Mouse (Mus musculus) megakaryocyte, embryonic 14.5 days (primary cell): ENCODE measurements around the gene Lsm8. TPM values are rescaled to one million over a fixed set of nuclear protein-coding genes. Genes with fewer than 3 reads are reported as not detected.

Source experiments
- H3K27me3 ChIP-seq: replicated peaks from 2 replicates; pipeline ENCODE3; 2012; ENCODE audit warnings: inconsistent platforms
- H3K36me3 ChIP-seq: replicated peaks from 2 replicates; pipeline ENCODE3; 2012; ENCODE audit warnings: low read length, inconsistent platforms, mixed read lengths
- H3K4me1 ChIP-seq: 2 replicates; pipeline ENCODE4 v1.6.1; 2012; ENCODE audit warnings: inconsistent platforms
- H3K4me3 ChIP-seq: replicated peaks from 2 replicates; pipeline ENCODE3; 2012; ENCODE audit warnings: moderate library complexity, mild to moderate bottlenecking, inconsistent platforms
- H3K9me3 ChIP-seq: 2 replicates; pipeline ENCODE4 v1.6.1; 2012; ENCODE audit warnings: inconsistent platforms
- FLI1 ChIP-seq: IDR thresholded peaks from 2 replicates; pipeline ENCODE4 v1.6.1; 2012; ENCODE audit warnings: low read length, inconsistent platforms, mixed read lengths
- GATA1 ChIP-seq: IDR thresholded peaks from 3 replicates; pipeline ENCODE4 v1.6.1; 2012; ENCODE audit warnings: mixed read lengths, low read length, inconsistent platforms, borderline replicate concordance
- polyA plus RNA-seq: library from polyadenylated mRNA; stranded (reverse); fragments of >175 nt; gene quantifications from 2 replicates; pipeline ENCODE4 v1.2.3, GENCODE M21; 2012; ENCODE audit warnings: low replicate concordance; ENCODE audit not compliant: insufficient read depth

The Lsm8 gene
- polyA plus RNA-seq, 1 experiment, result 17.0 TPM

DNA sequence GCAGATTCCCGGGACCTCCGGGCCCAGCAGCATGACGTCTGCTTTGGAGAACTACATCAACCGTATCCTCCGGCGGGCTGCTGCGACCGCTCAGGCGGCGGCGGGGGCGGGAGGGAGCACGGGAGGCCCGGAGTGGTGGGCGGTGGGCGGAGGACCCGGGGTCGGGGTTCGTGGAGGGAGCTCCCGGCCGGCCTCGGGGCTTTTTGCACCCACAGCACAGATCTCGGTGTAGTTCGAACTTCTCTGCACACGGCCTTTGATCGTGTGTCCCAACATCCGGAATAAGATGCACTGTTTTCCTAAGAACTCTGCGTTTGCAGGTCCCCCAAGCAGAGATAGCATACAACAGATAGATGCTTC, 303 bp downstream of the Lsm8 start:
- no peak for TF ChIP-seq GATA1
- no peak for TF ChIP-seq FLI1
- no peaks in the 10 kb centered on the region for H3K27me3 ChIP-seq

DNA sequence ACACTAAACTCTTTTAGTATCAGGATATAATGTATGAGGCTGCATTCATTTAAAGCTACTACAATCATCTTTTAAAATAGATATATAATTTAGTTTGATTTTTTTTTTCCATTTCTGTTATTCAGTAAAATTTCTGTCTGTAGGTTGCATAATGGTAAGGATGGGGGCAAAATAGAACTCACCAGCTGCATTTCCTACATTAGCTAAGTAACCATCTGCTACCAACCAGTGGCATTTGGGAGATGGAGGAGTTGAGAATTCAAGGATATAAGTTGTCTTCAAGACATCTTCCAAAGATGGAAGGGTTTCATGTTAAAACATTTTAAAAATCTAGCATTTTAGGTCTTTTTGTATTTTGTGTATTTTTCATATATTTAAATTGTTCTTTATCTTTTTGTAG, 6.9 kb downstream of the Lsm8 start:
- Histone ChIP-seq H3K9me3 (no peaks in the 10 kb centered on the region), H3K27me3 (no peaks in the 10 kb centered on the region), H3K4me1 (peaks cover 4% of the 10 kb centered on the region; the same call in 1 of the 2 replicates), H3K36me3 (peaks cover 79% of the 10 kb centered on the region), H3K4me3 (no peak overlapping the region)
- TF ChIP-seq GATA1, result no peak
- no peak for TF ChIP-seq FLI1

More for the DNA sequence above, 303 bp downstream of the Lsm8 start:
- H3K4me3 ChIP-seq, result peak overlapping the region; percentile 93
- no peaks in the 10 kb centered on the region for H3K9me3 ChIP-seq
- H3K4me1 ChIP-seq, result peaks cover 11% of the 10 kb centered on the region
- peaks cover 31% of the 10 kb centered on the region for H3K36me3 ChIP-seq

GRCm38 (mm10) chr6:18856487-18857078, 8.2 kb downstream of the Lsm8 start:
- Histone ChIP-seq H3K4me1 (peaks cover 6% of the 10 kb centered on the region; the same call in 1 of the 2 replicates), H3K27me3 (no peaks in the 10 kb centered on the region), H3K4me3 (no peak overlapping the region), H3K9me3 (0 out of 2 replicates have a peak, but pooled peaks cover 4% of the 10 kb centered on the region), H3K36me3 (peaks cover 70% of the 10 kb centered on the region)
- TF ChIP-seq FLI1 (no peak), GATA1 (no peak)

DNA sequence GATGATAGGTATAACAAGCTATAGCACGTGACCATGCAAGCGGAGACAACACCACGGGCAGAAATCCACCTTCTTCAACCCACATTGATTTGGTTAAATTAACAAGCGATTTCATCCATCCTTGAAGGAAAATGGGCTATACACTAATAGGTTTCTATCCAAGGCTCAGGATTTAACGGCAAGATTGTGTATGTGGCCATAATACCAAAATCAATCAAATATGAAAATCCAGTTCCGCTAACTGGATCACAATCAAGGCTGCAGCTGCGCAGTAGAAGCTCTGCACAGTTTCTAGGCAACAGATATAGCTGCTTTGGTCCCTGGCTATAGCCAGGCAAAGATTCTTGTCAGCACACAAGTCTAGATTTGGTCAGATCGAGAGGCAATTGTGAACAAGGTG, 17.6 kb downstream of the Lsm8 start, which contains the start of gene Ankrd7:
TSS of gene Ankrd7 (plus strand) at position 301 of the 400 bp plus-strand sequence.
- Histone ChIP-seq H3K9me3 (peaks cover 14% of the 10 kb centered on the region; the same call in 1 of the 2 replicates), H3K36me3 (no peaks in the 10 kb centered on the region), H3K4me1 (peaks cover 4% of the 10 kb centered on the region; the same call in 1 of the 2 replicates), H3K4me3 (no peak within 1 kb of the TSS), H3K27me3 (no peaks in the 10 kb centered on the region)
- TF ChIP-seq GATA1, result no peak
- TF ChIP-seq FLI1, result no peak

DNA sequence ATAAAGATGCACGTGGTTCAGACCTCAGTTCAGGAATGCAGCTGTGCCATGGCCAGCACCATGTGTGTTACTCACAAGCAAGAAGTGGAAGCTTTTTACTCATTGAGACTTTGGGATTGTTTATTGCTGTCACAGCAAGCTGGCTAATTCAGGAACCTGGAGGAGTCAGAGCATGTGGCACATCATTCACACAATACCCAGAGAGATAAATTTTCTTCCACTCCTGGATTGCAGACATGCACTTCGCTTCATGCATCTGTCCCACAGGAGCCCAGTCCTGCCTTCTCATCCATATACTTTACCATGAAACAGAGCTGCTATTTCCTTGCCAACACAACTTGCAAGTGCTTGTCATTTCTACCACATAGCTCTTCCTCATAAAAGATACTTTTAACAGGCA, 40.7 kb downstream of the Lsm8 start:
- Histone ChIP-seq H3K4me3 (no peak overlapping the region), H3K36me3 (no peaks in the 10 kb centered on the region), H3K27me3 (no peaks in the 10 kb centered on the region), H3K4me1 (no peaks in the 10 kb centered on the region), H3K9me3 (no peaks in the 10 kb centered on the region)
- no peak for TF ChIP-seq FLI1
- no peak for TF ChIP-seq GATA1

DNA sequence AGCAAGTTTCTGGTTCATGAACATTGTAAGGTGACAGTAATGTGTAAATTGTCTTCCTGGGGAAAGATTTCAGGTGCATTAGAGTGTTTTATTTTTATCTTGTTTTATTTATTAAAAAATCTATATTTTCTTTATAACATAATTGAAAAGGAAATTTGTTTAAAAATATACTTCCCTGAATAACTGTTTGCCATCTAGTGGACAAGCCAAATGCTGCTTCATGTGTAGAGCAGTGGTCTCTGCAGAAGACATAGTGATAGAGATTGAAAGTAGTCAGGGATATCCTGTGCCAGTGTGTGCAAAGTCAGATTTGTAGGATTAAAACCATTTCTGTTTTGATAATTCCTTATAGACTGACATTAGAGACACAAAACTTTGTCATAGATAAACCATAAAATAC, 45.8 kb downstream of the Lsm8 start:
- TF ChIP-seq FLI1 (no peak), GATA1 (no peak)
- Histone ChIP-seq H3K9me3 (no peaks in the 10 kb centered on the region), H3K36me3 (no peaks in the 10 kb centered on the region), H3K27me3 (no peaks in the 10 kb centered on the region), H3K4me1 (no peaks in the 10 kb centered on the region), H3K4me3 (no peak overlapping the region)

Other genes with a start within 250 kb of the Lsm8 start
- gene Ankrd7, start 17.7 kb downstream of the Lsm8 start, polyA plus RNA-seq, result not detected in 2 replicates